Mouse (Mus musculus) midbrain, embryonic 15.5 days (tissue): Measurements from ENCODE around the gene Bcl7b. TPM values are rescaled to one million over a fixed set of nuclear protein-coding genes. Genes with fewer than 3 reads are reported as not detected.

ENCODE experiments used
- ATAC-seq: fragments of 200-750 bp; cut with Nextera tagmentation; replicated peaks from 2 replicates; pipeline ENCODE4 v1.8.0; 2017; ENCODE audit warnings: moderate TSS enrichment
- H3K27ac ChIP-seq: fragments of 300-500 bp; sonication (generic); 2 replicates; pipeline ENCODE4 v1.5.1; 2015; ENCODE audit warnings: mild to moderate bottlenecking, inconsistent platforms
- H3K27me3 ChIP-seq: fragments of 300-500 bp; sonication (generic); replicated peaks from 2 replicates; pipeline ENCODE4 v1.6.1; 2015; ENCODE audit warnings: inconsistent platforms
- H3K36me3 ChIP-seq: fragments of 300-500 bp; sonication (generic); replicated peaks from 2 replicates; pipeline ENCODE4 v1.6.1; 2015; ENCODE audit warnings: inconsistent platforms
- H3K4me1 ChIP-seq: fragments of 300-500 bp; sonication (generic); 2 replicates; pipeline ENCODE4 v1.6.1; 2015; ENCODE audit warnings: inconsistent platforms
- H3K4me2 ChIP-seq: fragments of 300-500 bp; sonication (generic); 2 replicates; pipeline ENCODE4 v1.6.1; 2015; ENCODE audit warnings: inconsistent platforms, mild to moderate bottlenecking, moderate library complexity
- H3K4me3 ChIP-seq: fragments of 300-500 bp; sonication (generic); 2 replicates; pipeline ENCODE4 v1.5.1; 2015; ENCODE audit warnings: mild to moderate bottlenecking, inconsistent platforms
- H3K9ac ChIP-seq: fragments of 300-500 bp; sonication (generic); 2 replicates; pipeline ENCODE4 v1.6.1; 2015; ENCODE audit warnings: mild to moderate bottlenecking, inconsistent platforms
- H3K9me3 ChIP-seq: fragments of 300-500 bp; sonication (generic); 2 replicates; pipeline ENCODE4 v1.6.1; 2016; ENCODE audit warnings: inconsistent platforms
- WGBS: fragments of 180-500 bp; shearing (Covaris S2); methylation state at CpG from one replicate; pipeline ENCODE4 v1.1.7; 2015; ENCODE audit warnings: mixed read lengths; 5-methylcytosine and 5-hydroxymethylcytosine counted together
- polyA plus RNA-seq: library from polyadenylated mRNA; unstranded; fragments of >200 nt; fragmentation: Nextera tagmentation; extraction: Ambion mirVana; gene quantifications from 2 replicates; pipeline ENCODE4 v1.2.1, GENCODE M21; 2015

The Bcl7b gene
- polyA plus RNA-seq, 1 experiment from 2014 or later: 41.8 TPM

DNA sequence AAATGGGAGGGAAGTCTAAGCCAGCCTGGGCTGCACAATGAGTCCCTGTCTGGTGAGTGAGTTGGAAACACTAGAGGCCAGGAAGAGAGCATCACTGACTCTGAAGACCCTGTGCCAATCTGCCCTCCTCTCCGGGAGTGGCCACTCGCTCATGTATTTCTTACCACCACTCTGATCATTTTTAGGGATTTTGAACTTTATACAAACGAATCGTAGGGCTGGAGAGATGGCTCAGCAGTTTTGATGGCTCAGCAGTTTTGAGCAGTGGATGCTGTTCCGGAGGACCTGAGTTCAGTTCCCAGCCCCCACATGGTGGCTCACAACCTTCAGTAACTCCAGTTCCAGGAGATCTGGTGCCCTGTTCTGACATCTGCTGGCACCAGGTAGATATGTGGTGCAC is 4.9 kb downstream of the Bcl7b start:
- H3K9ac ChIP-seq: no peak overlapping the region
- no peaks in the 10 kb centered on the region for H3K9me3 ChIP-seq
- no peak overlapping the region for H3K27ac ChIP-seq
- peaks cover 40% of the 10 kb centered on the region for H3K36me3 ChIP-seq
- WGBS: 96% methylated on average over 5 of the region's 5 CpGs
- peaks cover 15% of the 10 kb centered on the region for H3K4me1 ChIP-seq
- no peak for ATAC-seq
- no peak overlapping the region for H3K4me3 ChIP-seq
- H3K27me3 ChIP-seq: no peaks in the 10 kb centered on the region
- H3K4me2 ChIP-seq: no peak overlapping the region

DNA sequence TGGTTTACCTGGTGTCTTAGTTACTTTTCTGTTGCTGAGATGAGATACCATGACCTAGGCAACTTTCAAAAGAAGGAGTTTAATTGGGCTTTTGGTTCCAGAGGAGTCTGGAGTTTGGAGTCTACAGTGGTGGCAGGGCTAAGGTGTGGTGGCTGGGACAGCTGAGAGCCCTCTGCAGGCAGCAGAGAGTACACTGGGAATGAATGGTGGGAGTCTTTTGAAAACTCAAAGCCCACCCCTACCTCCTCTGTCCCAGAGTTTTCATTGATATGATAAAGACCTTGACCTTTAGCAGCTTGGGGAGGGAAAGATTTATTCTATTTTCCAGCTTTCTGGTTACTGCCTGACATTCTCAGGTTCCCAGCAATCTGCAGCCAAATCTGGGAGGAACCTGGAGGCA is 7.0 kb downstream of the Bcl7b start:
- peaks cover 56% of the 10 kb centered on the region for H3K36me3 ChIP-seq

DNA sequence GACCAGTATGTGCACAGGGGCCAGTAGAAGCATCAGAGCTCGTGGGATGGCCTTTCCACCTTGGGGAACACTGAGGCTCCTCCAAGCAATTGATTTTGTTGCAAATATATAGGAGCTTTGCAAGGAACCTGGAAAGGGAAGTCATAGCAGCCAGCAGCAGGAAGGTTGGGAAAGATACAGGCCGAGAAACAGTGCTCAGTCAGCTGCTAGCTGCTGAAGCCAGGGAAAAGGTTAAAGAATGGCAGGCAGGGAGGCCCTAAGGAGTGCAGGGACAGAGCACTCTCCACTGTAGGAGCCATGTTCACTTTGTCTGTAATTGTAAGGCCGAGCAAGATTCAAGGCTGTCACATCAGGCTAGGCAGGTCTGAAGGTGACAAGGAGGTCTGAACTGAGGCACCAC is 10.4 kb downstream of the Bcl7b start:
- ATAC-seq: no peak
- H3K36me3 ChIP-seq: peaks cover 66% of the 10 kb centered on the region

More for the DNA sequence above, 7.0 kb downstream of the Bcl7b start:
- H3K4me3 ChIP-seq: no peak overlapping the region
- no peaks in the 10 kb centered on the region for H3K9me3 ChIP-seq
- H3K27me3 ChIP-seq: no peaks in the 10 kb centered on the region
- no peak overlapping the region for H3K4me2 ChIP-seq
- ATAC-seq: no peak
- H3K27ac ChIP-seq: no peak overlapping the region
- no peak overlapping the region; the same call in 1 of the 2 replicates for H3K9ac ChIP-seq
- peaks cover 3% of the 10 kb centered on the region for H3K4me1 ChIP-seq

DNA sequence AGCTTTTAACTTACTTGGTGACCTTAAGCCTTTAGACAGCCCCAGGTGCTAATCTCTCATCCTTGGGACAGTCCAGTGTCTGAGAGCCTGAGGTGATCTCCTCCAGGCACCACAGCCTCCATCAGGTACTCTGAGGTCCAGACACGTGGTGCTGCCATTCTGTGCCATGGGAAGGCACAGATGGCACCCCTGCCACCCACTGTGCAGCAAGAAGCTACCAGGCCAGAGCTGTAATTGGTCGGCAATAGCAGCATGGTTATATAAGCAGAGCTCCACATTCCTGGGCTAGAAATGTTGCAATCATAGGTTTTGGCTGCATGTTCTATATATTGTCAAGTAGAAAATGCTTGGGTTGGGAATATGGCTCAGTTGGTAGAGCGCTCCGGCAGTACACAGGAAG is 10.9 kb downstream of the Bcl7b start:
- no peaks in the 10 kb centered on the region for H3K4me1 ChIP-seq
- no peak overlapping the region for H3K9ac ChIP-seq
- 91% methylated on average over 4 of the region's 4 CpGs for WGBS
- H3K27ac ChIP-seq: no peak overlapping the region
- no peak overlapping the region for H3K4me3 ChIP-seq
- H3K9me3 ChIP-seq: no peaks in the 10 kb centered on the region
- no peak for ATAC-seq
- H3K27me3 ChIP-seq: no peaks in the 10 kb centered on the region
- H3K4me2 ChIP-seq: no peak overlapping the region
- H3K36me3 ChIP-seq: peaks cover 63% of the 10 kb centered on the region

More for the DNA sequence above, 10.4 kb downstream of the Bcl7b start:
- Histone ChIP-seq H3K27me3 (no peaks in the 10 kb centered on the region), H3K9ac (no peak overlapping the region), H3K4me2 (no peak overlapping the region), H3K9me3 (no peaks in the 10 kb centered on the region), H3K4me3 (no peak overlapping the region), H3K27ac (no peak overlapping the region), H3K4me1 (no peaks in the 10 kb centered on the region)
- WGBS: 80% methylated on average over 3 of the region's 3 CpGs

DNA sequence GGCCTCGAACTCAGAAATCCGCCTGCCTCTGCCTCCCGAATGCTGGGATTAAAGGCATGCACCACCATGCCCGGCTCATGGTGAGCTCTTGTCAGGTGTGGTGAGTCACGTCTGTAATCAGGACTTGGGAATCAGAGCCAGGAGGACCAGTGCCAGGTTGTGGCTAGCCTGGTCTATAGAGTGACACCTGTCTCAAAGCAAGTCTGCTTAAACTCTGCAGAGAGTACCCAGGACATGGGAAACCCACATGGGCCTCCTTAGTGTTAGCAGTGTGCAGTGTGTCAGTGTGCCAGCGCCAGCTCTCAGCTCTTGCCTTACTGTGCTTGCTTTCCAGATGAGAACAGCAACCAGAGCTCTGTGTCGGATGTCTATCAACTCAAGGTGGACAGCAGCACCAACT is 11.5 kb downstream of the Bcl7b start:
- ATAC-seq: no peak
- Histone ChIP-seq H3K9ac (no peak overlapping the region), H3K4me1 (no peaks in the 10 kb centered on the region), H3K4me3 (no peak overlapping the region), H3K27me3 (no peaks in the 10 kb centered on the region), H3K36me3 (peaks cover 59% of the 10 kb centered on the region), H3K27ac (no peak overlapping the region), H3K4me2 (no peak overlapping the region), H3K9me3 (no peaks in the 10 kb centered on the region; the same call in 1 of the 2 replicates)
- WGBS: 94% methylated on average over 7 of the region's 7 CpGs

DNA sequence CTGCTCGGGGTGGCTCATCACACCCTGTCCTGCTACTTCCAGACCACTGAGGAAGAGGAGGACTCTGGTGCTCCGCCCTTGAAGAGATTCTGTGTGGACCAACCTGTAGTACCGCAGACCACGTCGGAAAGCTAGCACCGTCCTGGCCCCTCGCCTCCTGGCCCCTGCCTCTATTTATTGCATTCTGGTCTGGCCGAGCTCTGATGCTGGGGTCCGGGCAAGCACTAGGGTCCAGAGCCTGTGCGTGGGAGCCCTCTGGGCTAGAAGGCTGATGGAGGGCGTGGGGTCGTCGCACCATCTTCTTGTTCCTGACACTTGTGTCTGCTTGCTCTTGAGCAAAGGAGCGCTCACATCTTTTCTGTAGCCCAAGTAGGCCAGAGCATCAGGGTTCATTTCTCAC is 12.7 kb downstream of the Bcl7b start:
- Histone ChIP-seq H3K4me2 (no peak overlapping the region), H3K27me3 (no peaks in the 10 kb centered on the region), H3K27ac (no peak overlapping the region), H3K4me3 (no peak overlapping the region), H3K9ac (no peak overlapping the region), H3K9me3 (no peaks in the 10 kb centered on the region; the same call in 1 of the 2 replicates), H3K4me1 (no peaks in the 10 kb centered on the region), H3K36me3 (peaks cover 54% of the 10 kb centered on the region)
- ATAC-seq: no peak
- 94% methylated on average over 14 of the region's 14 CpGs for WGBS

DNA sequence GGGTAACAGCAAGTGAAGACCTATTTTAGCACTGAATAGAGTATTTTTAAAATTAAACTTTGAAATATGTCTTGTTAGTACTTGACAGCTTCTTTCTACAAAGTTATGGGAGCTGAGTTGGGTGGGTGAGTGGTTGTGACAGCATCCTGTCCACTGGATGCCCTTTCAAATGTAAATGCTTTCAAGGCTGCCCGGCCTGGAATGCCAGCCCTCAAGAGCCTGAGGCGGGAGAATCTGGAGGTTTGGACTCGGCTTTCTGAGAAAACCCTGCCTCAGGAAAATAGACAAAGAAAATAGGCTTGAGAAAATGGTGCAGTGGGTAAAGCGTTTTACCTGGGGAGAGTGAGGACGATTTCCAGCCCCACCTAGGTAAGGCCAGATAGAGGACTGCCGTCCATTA is 13.7 kb downstream of the Bcl7b start:
- H3K9ac ChIP-seq: no peak overlapping the region
- no peak overlapping the region for H3K27ac ChIP-seq
- no peaks in the 10 kb centered on the region for H3K4me1 ChIP-seq
- no peaks in the 10 kb centered on the region; the same call in 1 of the 2 replicates for H3K9me3 ChIP-seq
- peaks cover 46% of the 10 kb centered on the region for H3K36me3 ChIP-seq
- 70% methylated on average over 6 of the region's 6 CpGs for WGBS
- H3K4me2 ChIP-seq: no peak overlapping the region
- no peak for ATAC-seq
- H3K27me3 ChIP-seq: no peaks in the 10 kb centered on the region
- no peak overlapping the region for H3K4me3 ChIP-seq

DNA sequence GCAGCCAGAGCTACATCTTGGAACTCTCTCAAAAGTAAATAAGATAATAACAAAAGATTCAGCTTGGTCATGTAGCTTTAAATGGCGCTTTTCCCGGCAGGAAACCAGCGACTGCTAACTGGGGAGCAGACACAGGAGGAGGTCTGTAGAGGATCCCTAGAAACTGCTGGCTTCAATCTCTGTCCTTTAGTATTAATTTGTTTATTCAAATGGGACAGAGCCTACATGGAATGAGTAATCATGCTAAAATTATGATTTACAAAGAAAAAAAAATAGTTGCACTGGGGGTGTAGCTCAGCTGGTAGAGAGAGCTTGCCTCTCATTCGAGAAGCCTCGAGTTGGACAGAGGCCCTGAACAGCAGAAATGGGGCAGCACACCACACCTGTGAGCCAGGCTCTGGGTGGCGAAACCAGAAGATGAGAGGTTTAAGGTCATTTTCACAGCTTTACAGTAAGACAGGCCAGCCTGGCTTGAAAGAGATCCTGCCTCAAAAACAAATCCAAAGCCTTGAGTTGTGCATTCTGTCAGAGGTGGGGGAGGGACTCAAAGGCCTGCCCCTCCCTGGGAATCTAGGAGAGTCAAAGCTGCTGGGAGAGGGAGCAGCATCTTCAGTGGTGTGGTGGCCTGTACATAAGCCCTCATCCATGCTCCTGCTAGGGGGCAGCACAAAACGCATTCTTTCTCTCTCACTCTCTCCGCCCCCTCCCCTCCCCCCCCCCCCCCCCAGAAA is 15.2 kb downstream of the Bcl7b start:
- ATAC-seq: no peak
- peaks cover 3% of the 10 kb centered on the region; the same call in 1 of the 2 replicates for H3K4me1 ChIP-seq
- WGBS: 70% methylated on average over 8 of the region's 8 CpGs
- H3K27me3 ChIP-seq: no peaks in the 10 kb centered on the region
- no peak overlapping the region for H3K27ac ChIP-seq
- H3K9ac ChIP-seq: no peak overlapping the region
- no peak overlapping the region for H3K4me3 ChIP-seq
- peaks cover 39% of the 10 kb centered on the region for H3K36me3 ChIP-seq
- H3K9me3 ChIP-seq: no peaks in the 10 kb centered on the region; the same call in 1 of the 2 replicates
- no peak overlapping the region for H3K4me2 ChIP-seq

DNA sequence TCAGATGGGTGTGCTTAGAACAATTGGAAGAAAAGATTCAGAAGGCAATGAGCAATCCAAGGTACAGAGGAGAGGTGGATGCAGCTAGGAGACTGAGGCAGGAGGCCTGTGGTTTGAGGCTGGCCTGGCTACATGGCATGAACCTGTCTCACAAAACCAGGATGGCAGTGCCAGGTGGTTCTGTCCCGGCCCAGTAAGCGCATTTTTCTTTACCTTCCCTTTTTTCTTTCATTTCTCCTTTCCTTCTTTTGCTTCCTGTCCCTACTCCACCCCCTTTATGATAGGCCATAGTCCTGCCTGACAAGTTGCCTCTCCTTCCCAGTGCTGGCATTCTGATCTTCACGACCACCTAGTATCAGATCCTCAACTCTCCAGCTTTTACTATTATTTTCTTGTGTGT is 16.9 kb downstream of the Bcl7b start:
- H3K36me3 ChIP-seq: peaks cover 25% of the 10 kb centered on the region
- H3K9me3 ChIP-seq: no peaks in the 10 kb centered on the region; the same call in 1 of the 2 replicates
- no peak overlapping the region for H3K4me3 ChIP-seq
- no peaks in the 10 kb centered on the region for H3K27me3 ChIP-seq
- WGBS: 96% methylated on average over 3 of the region's 3 CpGs
- H3K9ac ChIP-seq: no peak overlapping the region
- H3K4me2 ChIP-seq: no peak overlapping the region
- H3K4me1 ChIP-seq: peaks cover 20% of the 10 kb centered on the region
- no peak for ATAC-seq
- no peak overlapping the region for H3K27ac ChIP-seq

DNA sequence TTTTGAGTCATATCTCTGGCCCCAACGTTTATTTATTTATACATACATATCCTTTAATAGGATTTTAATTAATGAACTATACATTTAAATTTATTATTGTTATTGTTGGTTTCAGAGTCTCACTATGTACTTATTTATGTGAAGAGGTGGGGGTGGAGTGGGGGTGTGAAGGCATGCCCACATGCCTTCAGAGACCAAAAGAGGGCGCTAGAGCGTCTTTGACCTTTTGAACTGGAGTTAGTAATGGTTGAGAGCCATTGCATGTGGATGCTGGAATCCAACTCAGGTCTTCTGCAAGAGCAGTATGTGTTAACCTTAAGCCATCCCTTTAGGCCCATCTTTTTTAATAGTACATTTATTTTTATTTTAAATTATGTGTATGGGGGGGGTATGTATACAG is 17.5 kb downstream of the Bcl7b start:
- H3K27me3 ChIP-seq: no peaks in the 10 kb centered on the region
- peaks cover 26% of the 10 kb centered on the region for H3K4me1 ChIP-seq
- WGBS: 34% methylated on average over 3 of the region's 3 CpGs
- no peak overlapping the region for H3K4me3 ChIP-seq
- no peaks in the 10 kb centered on the region; the same call in 1 of the 2 replicates for H3K9me3 ChIP-seq
- ATAC-seq: no peak
- no peak overlapping the region for H3K4me2 ChIP-seq
- H3K36me3 ChIP-seq: peaks cover 20% of the 10 kb centered on the region
- no peak overlapping the region for H3K9ac ChIP-seq
- H3K27ac ChIP-seq: no peak overlapping the region

DNA sequence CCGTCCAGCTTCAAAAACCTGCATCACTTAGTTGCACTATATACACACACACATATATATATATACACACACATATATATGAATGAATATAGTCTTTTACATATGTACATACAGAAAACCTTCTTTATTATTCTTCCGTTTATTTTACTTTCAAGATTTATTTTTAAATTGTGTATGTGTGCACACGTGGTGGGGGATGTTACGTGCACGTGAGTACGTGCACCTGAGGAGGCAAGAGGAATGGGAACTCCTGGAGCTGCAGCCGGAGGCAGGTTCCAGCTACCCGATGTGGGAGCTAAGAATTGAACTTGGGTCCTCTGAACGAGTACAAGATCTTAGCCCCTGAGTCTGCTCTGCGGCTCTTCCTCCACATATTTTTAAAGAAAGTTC is 18.1 kb downstream of the Bcl7b start:
- WGBS: 24% methylated on average over 10 of the region's 10 CpGs
- H3K4me2 ChIP-seq: peak overlapping the region; percentile 65
- peaks cover 27% of the 10 kb centered on the region for H3K4me1 ChIP-seq
- H3K9ac ChIP-seq: peak overlapping the region; percentile 30
- ATAC-seq: peak; percentile 11
- H3K9me3 ChIP-seq: no peaks in the 10 kb centered on the region; the same call in 1 of the 2 replicates
- peak overlapping the region; percentile 93 for H3K4me3 ChIP-seq
- H3K36me3 ChIP-seq: peaks cover 13% of the 10 kb centered on the region
- H3K27me3 ChIP-seq: no peaks in the 10 kb centered on the region
- H3K27ac ChIP-seq: peak overlapping the region; percentile 93

DNA sequence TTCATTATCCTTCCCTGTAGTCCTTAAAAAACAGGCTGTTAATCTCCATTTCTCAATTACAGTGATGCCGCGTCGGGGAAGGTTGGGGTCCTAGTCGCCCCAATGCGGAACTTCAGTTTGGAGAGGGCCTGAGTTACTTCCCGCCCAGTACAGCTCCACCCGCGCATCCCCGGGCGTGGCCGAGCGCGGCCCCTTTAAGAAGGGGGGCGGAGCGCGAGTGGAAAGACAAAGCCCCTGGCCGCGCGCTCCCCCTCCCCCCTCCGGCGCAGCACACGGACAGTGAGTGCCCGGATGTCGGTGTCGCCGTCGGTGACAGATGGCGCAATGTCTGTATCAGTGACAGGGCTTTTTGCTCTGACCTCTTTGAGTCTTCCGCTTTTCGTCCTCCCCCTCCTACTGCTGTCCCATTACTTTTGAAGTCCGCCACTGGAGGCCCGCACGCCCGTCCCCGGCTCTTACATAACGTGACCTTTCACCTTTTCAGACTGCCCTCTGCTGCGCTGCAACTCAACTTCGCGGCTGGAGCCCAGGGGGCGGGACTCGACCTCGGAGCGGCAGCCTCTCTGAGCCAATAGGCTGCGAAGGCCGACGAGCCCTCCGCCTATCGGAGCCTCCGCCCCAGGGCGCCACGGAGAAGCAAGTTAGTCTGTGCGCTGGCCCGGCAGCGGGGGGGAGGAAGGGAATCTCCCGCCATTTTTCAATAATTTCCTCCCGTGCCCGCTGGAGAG is 18.7 kb downstream of the Bcl7b start, which contains the start of gene Baz1b:
Gene Baz1b (plus strand): TSS at position 644 of the 728 bp plus-strand sequence.
- peak within 1 kb of the TSS; percentile 93 for H3K27ac ChIP-seq
- WGBS: under 1% methylated on average over 56 of the region's 57 CpGs
- H3K9ac ChIP-seq: peak within 1 kb of the TSS; percentile 85
- H3K9me3 ChIP-seq: no peaks in the 10 kb centered on the region; the same call in 1 of the 2 replicates
- peaks cover 31% of the 10 kb centered on the region for H3K4me1 ChIP-seq
- peak; percentile 98 for ATAC-seq
- H3K4me3 ChIP-seq: peak within 1 kb of the TSS; percentile 93
- H3K27me3 ChIP-seq: no peaks in the 10 kb centered on the region
- H3K36me3 ChIP-seq: peaks cover 10% of the 10 kb centered on the region
- peak within 1 kb of the TSS; percentile 65 for H3K4me2 ChIP-seq
